Mouse (Mus musculus): Measurements from ENCODE around the gene Slc23a3. TPM values are rescaled to one million over a fixed set of nuclear protein-coding genes. Genes with fewer than 3 reads are reported as not detected.
A peak's percentile ranks its signal among the peaks of the same experiment; 100 is the strongest.

Slc23a3 gene
- polyA plus RNA-seq, 1 experiment from 2014 or later, result 0.72 TPM

DNA sequence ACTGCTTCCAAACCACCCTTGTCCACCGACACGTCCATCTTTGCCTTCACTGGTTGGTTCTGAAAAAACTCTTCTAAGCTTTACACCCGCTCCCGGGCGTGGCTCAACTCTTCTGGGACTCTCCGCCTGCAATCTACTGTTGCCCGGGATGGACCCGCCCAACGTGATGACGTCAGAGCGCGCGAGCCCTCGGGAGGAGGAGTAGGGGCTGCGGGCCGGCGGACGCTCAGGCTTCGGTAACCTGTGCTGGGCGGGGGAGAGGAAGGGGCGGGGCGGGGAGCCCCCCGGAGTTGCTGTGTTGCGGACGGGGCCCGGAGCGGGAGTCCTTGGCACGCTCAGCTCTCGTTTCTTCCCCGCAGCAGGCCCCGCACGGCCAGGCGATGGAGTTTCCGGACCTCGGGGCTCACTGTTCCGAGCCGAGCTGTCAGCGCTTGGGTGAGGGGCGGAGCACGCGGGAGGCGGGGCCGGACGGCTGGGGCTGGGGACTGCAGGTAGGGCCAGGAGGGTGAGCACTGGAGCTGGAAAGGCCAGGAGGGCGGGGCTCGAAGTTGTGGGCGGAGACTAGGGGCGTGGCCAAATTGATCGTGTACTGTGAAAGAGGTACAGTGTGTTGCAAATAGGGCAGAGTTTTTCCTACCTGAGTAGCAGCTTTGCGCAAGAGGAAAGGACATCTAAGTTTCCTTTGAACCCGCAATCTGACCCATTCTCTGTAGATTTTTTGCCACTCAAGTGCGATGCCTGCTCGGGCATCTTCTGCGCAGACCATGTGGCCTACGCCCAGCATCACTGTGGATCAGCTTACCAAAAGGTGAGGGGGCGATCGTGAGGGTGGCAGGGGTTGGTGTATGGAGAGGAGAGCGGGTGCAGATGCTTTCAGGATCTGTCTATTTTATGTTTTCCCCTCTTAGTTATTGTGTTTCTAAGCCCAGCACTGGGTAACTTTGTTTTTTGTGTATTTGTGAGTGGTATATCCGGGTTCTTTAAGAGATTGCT lies 35.1 kb upstream of the Slc23a3 start, which contains the start of gene Zfand2b:
TSS of gene Zfand2b (plus strand) at position 175 of the 993 bp plus-strand sequence.
- Histone ChIP-seq H3K36me3 (ENCODE audit: control insufficient read depth, insufficient read depth, low read length) (peaks cover 41% of the 10 kb centered on the region), H3K27ac (replicated peaks in 1 of 2; ENCODE audit: control insufficient read depth in 1 of 2, insufficient read depth in 1 of 2, low read depth in 2 of 2, low read length in 2 of 2) (peak within 1 kb of the TSS; percentile 58 to 83), H3K4me3 (ENCODE audit: control insufficient read depth in 1 of 2, insufficient read depth in 1 of 2, low read depth in 1 of 2, low read length in 2 of 2) (peak within 1 kb of the TSS; percentile 75 to 83), H3K9ac (ENCODE audit: low read length) (peak within 1 kb of the TSS; percentile 81), H3K9me3 (ENCODE audit: control insufficient read depth, low read length) (no peaks in the 10 kb centered on the region), H3K4me1 (ENCODE audit: control insufficient read depth in 2 of 2, insufficient read depth in 2 of 2, low read length in 2 of 2) (peaks cover 5 to 9% of the 10 kb centered on the region in 2 experiments), H3K27me3 (ENCODE audit: control insufficient read depth, insufficient read depth, low read length) (no peaks in the 10 kb centered on the region), H3K4me2 (ENCODE audit: low read length) (peak within 1 kb of the TSS; percentile 77)
- 1% methylated on average over 57 of the region's 59 CpGs for WGBS
- peak; percentile 98 for ATAC-seq (ENCODE audit: insufficient number of reproducible peaks, insufficient read depth, low FRiP score, low read depth)

DNA sequence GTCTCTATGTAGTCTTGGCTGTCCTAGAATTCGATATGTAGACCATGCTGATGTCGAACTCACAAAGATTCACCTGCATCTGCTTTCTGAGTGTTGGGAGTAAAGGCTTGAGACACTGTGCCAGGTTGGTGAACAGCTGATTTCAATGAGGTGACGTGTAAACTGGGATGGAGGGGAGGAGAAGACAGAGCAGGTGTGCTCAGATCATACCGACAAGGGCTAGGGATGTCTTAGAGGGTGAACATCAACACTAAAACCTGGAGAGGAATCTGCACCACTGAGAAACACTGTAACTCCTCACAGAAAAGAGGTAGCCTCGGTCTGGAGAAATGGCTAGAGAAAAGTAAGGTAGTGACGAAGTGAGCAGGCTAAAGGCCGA lies 34.4 kb upstream of the Slc23a3 start:
- ATAC-seq (ENCODE audit: insufficient number of reproducible peaks, insufficient read depth, low FRiP score, low read depth), result 0 out of 2 replicates have a peak, but pooled peaks have one; percentile 6
- 11% methylated on average over 7 of the region's 7 CpGs for WGBS
- Histone ChIP-seq H3K9me3 (ENCODE audit: control insufficient read depth, low read length) (no peaks in the 10 kb centered on the region), H3K27me3 (ENCODE audit: control insufficient read depth, insufficient read depth, low read length) (no peaks in the 10 kb centered on the region), H3K4me1 (ENCODE audit: control insufficient read depth in 2 of 2, insufficient read depth in 2 of 2, low read length in 2 of 2) (peaks cover 5 to 9% of the 10 kb centered on the region in 2 experiments), H3K36me3 (ENCODE audit: control insufficient read depth, insufficient read depth, low read length) (peaks cover 34% of the 10 kb centered on the region), H3K4me2 (ENCODE audit: low read length) (peak overlapping the region; percentile 77), H3K27ac (replicated peaks in 1 of 2; ENCODE audit: control insufficient read depth in 1 of 2, insufficient read depth in 1 of 2, low read depth in 2 of 2, low read length in 2 of 2) (peak overlapping the region; percentile 58 to 83), H3K9ac (ENCODE audit: low read length) (peak overlapping the region; percentile 81), H3K4me3 (ENCODE audit: control insufficient read depth in 1 of 2, insufficient read depth in 1 of 2, low read depth in 1 of 2, low read length in 2 of 2) (peak overlapping the region; percentile 51 to 83)

DNA sequence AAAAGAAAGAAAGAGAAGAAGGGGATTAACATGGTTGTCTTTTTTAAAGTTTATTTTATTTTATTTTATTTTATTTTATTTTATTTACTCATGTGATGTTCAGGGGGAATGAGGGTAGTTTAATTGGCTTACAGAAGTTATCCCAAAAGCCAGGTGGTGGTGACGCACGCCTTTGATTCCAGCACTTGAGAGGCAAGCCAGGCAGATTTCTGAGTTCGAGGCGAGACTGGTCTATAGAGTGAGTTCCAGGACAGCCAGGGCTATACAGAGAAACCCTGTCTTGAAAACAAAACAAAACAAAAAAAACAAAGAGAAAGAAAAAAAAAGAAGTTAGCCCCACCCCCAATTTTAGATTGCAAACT lies 26.5 kb upstream of the Slc23a3 start:
- Histone ChIP-seq H3K4me3 (ENCODE audit: control insufficient read depth in 1 of 2, insufficient read depth in 1 of 2, low read depth in 1 of 2, low read length in 2 of 2) (no peak overlapping the region), H3K27ac (replicated peaks in 1 of 2; ENCODE audit: control insufficient read depth in 1 of 2, insufficient read depth in 1 of 2, low read depth in 2 of 2, low read length in 2 of 2) (no peak overlapping the region), H3K36me3 (ENCODE audit: control insufficient read depth, insufficient read depth, low read length) (no peaks in the 10 kb centered on the region), H3K4me1 (ENCODE audit: control insufficient read depth in 2 of 2, insufficient read depth in 2 of 2, low read length in 2 of 2) (no peaks in the 10 kb centered on the region), H3K4me2 (ENCODE audit: low read length) (no peak overlapping the region), H3K9me3 (ENCODE audit: control insufficient read depth, low read length) (no peaks in the 10 kb centered on the region), H3K9ac (ENCODE audit: low read length) (no peak overlapping the region), H3K27me3 (ENCODE audit: control insufficient read depth, insufficient read depth, low read length) (no peaks in the 10 kb centered on the region)
- 52% methylated on average over 4 of the region's 4 CpGs for WGBS
- ATAC-seq (ENCODE audit: insufficient number of reproducible peaks, insufficient read depth, low FRiP score, low read depth), result no peak

DNA sequence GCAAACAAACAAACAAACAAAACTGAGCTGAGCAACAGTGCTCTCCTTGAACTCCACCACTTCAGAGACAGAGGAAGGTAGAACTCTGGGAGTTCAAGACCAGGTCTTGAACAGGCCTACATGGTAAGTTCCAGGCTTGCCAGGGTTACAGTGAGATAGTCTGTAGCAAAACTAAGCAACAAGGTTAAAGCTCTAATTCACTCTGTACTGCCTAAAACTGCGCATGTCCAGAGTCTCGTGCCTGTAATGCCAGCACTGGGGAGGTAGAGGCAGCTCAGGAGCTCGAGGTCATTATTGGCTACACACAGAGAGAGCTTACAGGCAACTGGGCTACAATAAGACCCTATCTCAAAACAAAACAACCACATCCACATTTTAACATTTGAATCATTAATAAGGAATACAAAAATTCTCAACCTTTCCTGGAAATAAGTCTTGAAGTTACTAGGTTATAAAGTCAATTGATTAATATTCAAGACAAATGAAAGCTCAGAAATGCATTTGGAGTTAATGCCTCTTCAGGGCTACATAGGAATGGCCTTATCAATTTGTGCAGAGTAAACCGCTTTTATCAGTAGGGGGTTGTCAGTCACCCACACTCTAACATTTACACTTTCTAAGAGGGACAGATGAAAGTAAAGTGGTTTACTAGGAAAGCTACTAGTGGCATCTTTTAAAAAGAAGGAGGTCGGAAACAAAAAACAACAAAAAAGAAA lies 26.0 kb upstream of the Slc23a3 start:
- 41% methylated on average over 5 of the region's 5 CpGs for WGBS

DNA sequence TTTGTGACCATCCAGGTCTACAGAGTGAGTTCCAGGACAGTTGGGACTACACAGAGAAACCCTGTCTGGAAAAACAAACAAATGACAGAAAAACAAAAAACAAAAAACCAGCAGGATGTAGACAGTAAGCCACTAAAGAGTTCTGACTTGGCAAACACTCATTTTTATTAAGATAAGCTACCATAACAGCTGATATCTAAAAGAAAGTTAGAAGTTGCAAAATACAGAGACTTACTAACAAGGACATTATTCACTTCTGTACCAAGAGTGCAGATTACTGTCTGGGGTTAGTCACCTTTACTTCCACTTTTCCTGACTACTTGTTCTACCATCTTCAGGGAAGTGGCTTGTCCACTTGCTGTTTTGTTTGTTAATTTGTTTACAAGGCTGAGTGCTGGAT lies 25.3 kb upstream of the Slc23a3 start:
- H3K27me3 ChIP-seq (ENCODE audit: control insufficient read depth, insufficient read depth, low read length), result no peaks in the 10 kb centered on the region
- H3K9me3 ChIP-seq (ENCODE audit: control insufficient read depth, low read length), result no peaks in the 10 kb centered on the region
- ATAC-seq (ENCODE audit: insufficient number of reproducible peaks, insufficient read depth, low FRiP score, low read depth), result no peak
- no peak overlapping the region for H3K4me3 ChIP-seq (ENCODE audit: control insufficient read depth in 1 of 2, insufficient read depth in 1 of 2, low read depth in 1 of 2, low read length in 2 of 2)
- H3K27ac ChIP-seq (replicated peaks in 1 of 2; ENCODE audit: control insufficient read depth in 1 of 2, insufficient read depth in 1 of 2, low read depth in 2 of 2, low read length in 2 of 2), result no peak overlapping the region
- H3K9ac ChIP-seq (ENCODE audit: low read length), result no peak overlapping the region
- H3K36me3 ChIP-seq (ENCODE audit: control insufficient read depth, insufficient read depth, low read length), result no peaks in the 10 kb centered on the region
- no peak overlapping the region for H3K4me2 ChIP-seq (ENCODE audit: low read length)
- H3K4me1 ChIP-seq (ENCODE audit: control insufficient read depth in 2 of 2, insufficient read depth in 2 of 2, low read length in 2 of 2), result no peaks in the 10 kb centered on the region

More for the DNA sequence above, 26.0 kb upstream of the Slc23a3 start:
- no peak overlapping the region for H3K9ac ChIP-seq (ENCODE audit: low read length)
- H3K27me3 ChIP-seq (ENCODE audit: control insufficient read depth, insufficient read depth, low read length), result no peaks in the 10 kb centered on the region
- H3K4me2 ChIP-seq (ENCODE audit: low read length), result no peak overlapping the region
- H3K4me3 ChIP-seq (ENCODE audit: control insufficient read depth in 1 of 2, insufficient read depth in 1 of 2, low read depth in 1 of 2, low read length in 2 of 2), result no peak overlapping the region
- no peak overlapping the region for H3K27ac ChIP-seq (replicated peaks in 1 of 2; ENCODE audit: control insufficient read depth in 1 of 2, insufficient read depth in 1 of 2, low read depth in 2 of 2, low read length in 2 of 2)
- H3K36me3 ChIP-seq (ENCODE audit: control insufficient read depth, insufficient read depth, low read length), result no peaks in the 10 kb centered on the region
- no peaks in the 10 kb centered on the region for H3K4me1 ChIP-seq (ENCODE audit: control insufficient read depth in 2 of 2, insufficient read depth in 2 of 2, low read length in 2 of 2)
- no peaks in the 10 kb centered on the region for H3K9me3 ChIP-seq (ENCODE audit: control insufficient read depth, low read length)
- no peak for ATAC-seq (ENCODE audit: insufficient number of reproducible peaks, insufficient read depth, low FRiP score, low read depth)

DNA sequence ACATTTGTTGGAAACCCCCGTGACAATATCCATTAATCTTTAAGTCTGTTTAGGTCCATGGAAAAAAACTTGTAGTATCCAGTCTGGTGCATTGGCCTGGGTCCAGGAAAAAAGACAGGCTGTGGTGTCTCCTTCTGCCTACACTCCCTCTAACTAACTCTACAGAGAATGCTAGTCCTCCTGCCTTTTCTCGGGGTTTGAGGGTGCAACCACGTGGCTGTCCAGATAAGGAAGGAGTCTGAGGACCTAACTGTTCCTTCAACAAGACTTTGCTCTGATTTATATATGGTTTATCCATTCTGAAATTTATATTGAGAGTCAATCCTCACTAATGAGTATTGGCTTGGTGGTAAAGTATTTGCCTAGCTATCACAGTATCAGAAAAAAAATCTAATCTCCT lies 22.1 kb upstream of the Slc23a3 start:
- Histone ChIP-seq H3K36me3 (ENCODE audit: control insufficient read depth, insufficient read depth, low read length) (no peaks in the 10 kb centered on the region), H3K27me3 (ENCODE audit: control insufficient read depth, insufficient read depth, low read length) (no peaks in the 10 kb centered on the region)
- 38% methylated on average over 3 of the region's 3 CpGs for WGBS

DNA sequence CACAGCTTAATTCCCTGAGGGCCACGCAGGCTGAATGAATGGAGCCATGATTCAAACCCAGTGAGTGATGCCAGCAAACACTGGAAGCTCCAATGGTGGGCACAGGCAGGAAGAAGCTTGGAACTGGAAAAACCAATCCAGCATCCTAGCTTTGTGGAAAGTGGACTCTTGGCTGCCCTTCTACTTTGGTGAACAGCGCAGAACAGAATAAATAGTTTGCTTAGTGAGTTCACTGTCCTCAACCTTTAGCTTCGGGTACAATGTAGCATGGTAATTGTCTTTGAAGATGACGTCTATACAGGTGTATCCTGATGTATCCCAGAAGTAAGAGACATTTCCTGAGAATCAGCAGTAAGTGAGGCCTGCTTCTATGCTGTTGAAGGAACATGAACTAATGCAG lies 15.0 kb upstream of the Slc23a3 start:
- Histone ChIP-seq H3K9ac (ENCODE audit: low read length) (no peak overlapping the region), H3K9me3 (ENCODE audit: control insufficient read depth, low read length) (no peaks in the 10 kb centered on the region), H3K4me1 (ENCODE audit: control insufficient read depth in 2 of 2, insufficient read depth in 2 of 2, low read length in 2 of 2) (peaks cover 0 to 3% of the 10 kb centered on the region in 2 experiments; a peak in 2 of 4 replicates), H3K36me3 (ENCODE audit: control insufficient read depth, insufficient read depth, low read length) (peaks cover 56% of the 10 kb centered on the region), H3K27ac (replicated peaks in 1 of 2; ENCODE audit: control insufficient read depth in 1 of 2, insufficient read depth in 1 of 2, low read depth in 2 of 2, low read length in 2 of 2) (no peak overlapping the region), H3K4me3 (ENCODE audit: control insufficient read depth in 1 of 2, insufficient read depth in 1 of 2, low read depth in 1 of 2, low read length in 2 of 2) (no peak overlapping the region), H3K27me3 (ENCODE audit: control insufficient read depth, insufficient read depth, low read length) (no peaks in the 10 kb centered on the region), H3K4me2 (ENCODE audit: low read length) (no peak overlapping the region)
- WGBS, result 87% methylated on average over 4 of the region's 4 CpGs
- ATAC-seq (ENCODE audit: insufficient number of reproducible peaks, insufficient read depth, low FRiP score, low read depth), result no peak

More for the DNA sequence above, 22.1 kb upstream of the Slc23a3 start:
- H3K4me2 ChIP-seq (ENCODE audit: low read length), result no peak overlapping the region
- H3K27ac ChIP-seq (replicated peaks in 1 of 2; ENCODE audit: control insufficient read depth in 1 of 2, insufficient read depth in 1 of 2, low read depth in 2 of 2, low read length in 2 of 2), result no peak overlapping the region
- no peak for ATAC-seq (ENCODE audit: insufficient number of reproducible peaks, insufficient read depth, low FRiP score, low read depth)
- no peak overlapping the region for H3K9ac ChIP-seq (ENCODE audit: low read length)
- H3K9me3 ChIP-seq (ENCODE audit: control insufficient read depth, low read length), result no peaks in the 10 kb centered on the region
- H3K4me3 ChIP-seq (ENCODE audit: control insufficient read depth in 1 of 2, insufficient read depth in 1 of 2, low read depth in 1 of 2, low read length in 2 of 2), result no peak overlapping the region
- no peaks in the 10 kb centered on the region for H3K4me1 ChIP-seq (ENCODE audit: control insufficient read depth in 2 of 2, insufficient read depth in 2 of 2, low read length in 2 of 2)
